Mouse (Mus musculus): ENCODE results near the gene Uncx.

- TF ChIP-seq ZC3H11A (IDR thresholded peaks at IDR 0.05; ENCODE audit: low read depth, low read length) = no peak
- no peak for TF ChIP-seq CTCF (conservative IDR thresholded peaks at IDR 0.05 in 1 of 2, IDR thresholded peaks at IDR 0.05 in 1 of 2; ENCODE audit: low read depth in 2 of 2, low read length in 2 of 2)
- TF ChIP-seq MXI1 (IDR thresholded peaks at IDR 0.05; ENCODE audit: low read depth, low read length) = no peak
Observed at GRCm38 (mm10) chr5:139557531-139558467, 14.5 kb downstream of the Uncx start.

All from CH12.LX (cell line).